ENCODE assay signal across 9 mouse cellular contexts in the genomic region with DNA sequence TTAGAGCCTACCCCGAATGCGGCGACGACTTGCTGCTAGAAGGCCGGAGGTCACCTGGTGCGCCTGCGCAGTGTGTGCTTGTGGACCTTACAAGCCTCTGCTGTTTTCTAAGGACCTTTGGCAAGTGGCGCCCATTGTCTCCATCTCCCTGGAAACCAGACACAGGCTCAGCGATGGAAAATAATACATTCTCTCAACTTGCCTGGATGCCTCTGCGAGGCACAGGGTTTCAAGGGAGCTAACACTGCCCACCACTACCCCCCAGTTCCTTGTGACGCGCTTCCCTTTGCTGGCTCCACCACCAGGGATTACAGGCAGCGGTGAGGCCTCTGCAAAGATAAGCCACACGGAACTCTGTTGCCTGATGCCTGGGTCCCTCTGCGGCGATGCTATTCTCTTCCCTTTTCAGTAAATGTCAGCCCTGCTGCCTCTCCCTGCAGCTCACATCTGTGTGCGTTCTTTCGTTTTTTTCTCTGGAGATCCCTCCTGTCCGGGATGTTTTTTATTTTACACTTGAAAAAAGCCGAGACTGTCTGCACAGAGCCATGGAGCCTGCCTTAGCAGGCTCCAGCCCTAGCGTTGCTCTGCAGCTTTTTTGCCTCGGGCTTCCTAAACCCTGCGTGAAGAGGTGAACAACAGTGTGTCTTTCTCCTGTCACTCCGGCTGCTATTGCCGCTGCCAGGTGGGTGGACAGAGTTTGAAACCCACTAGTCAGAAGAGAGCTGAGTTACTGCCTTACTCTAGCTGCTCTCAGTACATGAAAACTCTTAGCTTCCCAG.
DNase-seq lines count a peak whose midpoint lies in the region; ATAC-seq and TF ChIP-seq lines count a peak whose summit lies in the region.
"Had no signal": no experiment of that assay in that cellular context is flagged by ENCODE, and none has a peak within 500 bp of the region (broad histone marks: within the 10 kb centered on the region; RNA-seq: fewer than 3 reads in every experiment).

No protein-coding gene starts in this region.

- H3K4me1 ChIP-seq in liver, postnatal 0 days (ENCODE audit: insufficient read depth), result no peaks in the 10 kb centered on the region
- H3K4me1 ChIP-seq in liver, embryonic 11.5 days (replicated peaks; ENCODE audit: control insufficient read depth, insufficient read depth, low read length), result no peaks in the 10 kb centered on the region

- TF ChIP-seq CTCF in liver, postnatal 0 days (IDR thresholded peaks at IDR 0.05; ENCODE audit: low read depth), result no peak

- no peak overlapping the region for H3K4me3 ChIP-seq in liver, postnatal 0 days (ENCODE audit: low read depth, low read length)
- H3K4me3 ChIP-seq in liver, embryonic 11.5 days (ENCODE audit: low read depth, low read length), result no peak overlapping the region

- H3K36me3 ChIP-seq in liver, postnatal 0 days (replicated peaks; ENCODE audit: insufficient read depth, low read length), result no peaks in the 10 kb centered on the region
- no peaks in the 10 kb centered on the region for H3K36me3 ChIP-seq in liver, embryonic 11.5 days (ENCODE audit: control insufficient read depth, insufficient read depth, low read length)

- H3K4me2 ChIP-seq in liver, postnatal 0 days (ENCODE audit: low read depth, low read length), result no peak overlapping the region
- 0 out of 2 replicates have a peak overlapping the region, but pooled peaks have one; percentile 15 for H3K4me2 ChIP-seq in liver, embryonic 11.5 days

- DNase-seq in liver, result peak; percentile 7
- DNase-seq in liver, postnatal 0 days, result no peak
- DNase-seq in liver, embryonic 11.5 days (ENCODE audit: low spot score), result no peak
- DNase-seq in right cerebral cortex, postnatal 36 days (ENCODE audit: low spot score in 2 of 2), result peak; percentile 7 to 19
- no peak for DNase-seq in lung, postnatal 25 days (ENCODE audit: low spot score)
- no peak for DNase-seq in lung, postnatal 36 days
- DNase-seq in spleen, adult 18-20 months, result no peak

- H3K9ac ChIP-seq in liver, postnatal 0 days (replicated peaks), result no peak overlapping the region
- no peak overlapping the region for H3K9ac ChIP-seq in liver, embryonic 11.5 days (ENCODE audit: low read depth, low read length)

- no peaks in the 10 kb centered on the region for H3K27me3 ChIP-seq in liver, postnatal 0 days (ENCODE audit: insufficient read depth, low read length)
- H3K27me3 ChIP-seq in liver, embryonic 11.5 days (replicated peaks; ENCODE audit: control insufficient read depth, insufficient read depth, low read length), result no peaks in the 10 kb centered on the region

- TF ChIP-seq EP300 in liver, postnatal 0 days (IDR thresholded peaks at IDR 0.05; ENCODE audit: low read depth), result no peak

- WGBS in liver, postnatal 0 days (ENCODE audit: insufficient replicate concordance), result 59% methylated on average over 25 of the region's 25 CpGs
- WGBS in liver, embryonic 11.5 days, result 51% methylated on average over 25 of the region's 25 CpGs

- no peak overlapping the region for H3K27ac ChIP-seq in liver, postnatal 0 days (ENCODE audit: low read depth)
- H3K27ac ChIP-seq in liver, embryonic 11.5 days (ENCODE audit: low read depth, low read length), result no peak overlapping the region

- no peaks in the 10 kb centered on the region for H3K9me3 ChIP-seq in liver, postnatal 0 days (ENCODE audit: low read length)
- no peaks in the 10 kb centered on the region for H3K9me3 ChIP-seq in liver, embryonic 11.5 days (ENCODE audit: control insufficient read depth, low read length)

- ATAC-seq in liver, postnatal 0 days, result no peak
- peak; percentile 37 to 58; a peak in 3 of 4 replicates for ATAC-seq in hematopoietic stem cell, adult 5-6 weeks (replicated peaks in 1 of 2; ENCODE audit: insufficient read depth in 1 of 2, low FRiP score in 2 of 2, low TSS enrichment in 1 of 2, low read depth in 1 of 2, poor library complexity in 2 of 2, severe bottlenecking in 2 of 2)
- no peak for ATAC-seq in liver, embryonic 11.5 days (replicated peaks; ENCODE audit: low FRiP score)
- ATAC-seq: Patski had no signal

Comparison
In these comparisons a context has a peak if more than half of its experiments do, and no peak if none do; other contexts are left out.
1. DNase-seq: peak in liver (single experiment) and right cerebral cortex, postnatal 36 days (2 of 2); none in liver, postnatal 0 days (single experiment), liver, embryonic 11.5 days (single experiment), lung, postnatal 25 days (single experiment), lung, postnatal 36 days (single experiment) and spleen, adult 18-20 months (0 of 2).
2. ATAC-seq: peak in hematopoietic stem cell, adult 5-6 weeks (2 of 2); none in liver, postnatal 0 days (single experiment) and liver, embryonic 11.5 days (single experiment).